In genomic region chr7:141446374-141446773, GRCm38 (mm10) we compare ENCODE assay signal across 1 mouse cellular context.
A peak's percentile ranks its signal among the peaks of the same experiment; 100 is the strongest.
TF ChIP-seq lines count a peak whose summit lies in the region.

No protein-coding gene starts in this region.

TF ChIP-seq in MEL, 35 proteins besides CTCF, POLR2A, EP300 and RAD21:
- TF ChIP-seq ZNF384 (IDR thresholded peaks at IDR 0.05; ENCODE audit: low read depth, low read length): peak; percentile 83
